Mouse (Mus musculus): ENCODE results near the gene Ilf3. TPM values are rescaled to one million over a fixed set of nuclear protein-coding genes. Genes with fewer than 3 reads are reported as not detected.

Gene Ilf3
- total RNA-seq, 2 experiments from 2014 or later, result 15.2 to 16.5 TPM

GRCm38 (mm10) chr9:21392646-21393175 is 25.0 kb downstream of the Ilf3 start:
- ATAC-seq (replicated peaks; ENCODE audit: low FRiP score, poor library complexity, severe bottlenecking), result no peak

- no peak for ATAC-seq (replicated peaks; ENCODE audit: low FRiP score, poor library complexity, severe bottlenecking)
Measured at GRCm38 (mm10) chr9:21395692-21396091, 28.0 kb downstream of the Ilf3 start.

GRCm38 (mm10) chr9:21397170-21397569 is 29.5 kb downstream of the Ilf3 start:
- no peak for ATAC-seq (replicated peaks; ENCODE audit: low FRiP score, poor library complexity, severe bottlenecking)

GRCm38 (mm10) chr9:21401042-21401441 is 33.4 kb downstream of the Ilf3 start:
- no peak for ATAC-seq (replicated peaks; ENCODE audit: low FRiP score, poor library complexity, severe bottlenecking)

GRCm38 (mm10) chr9:21402764-21403253 is 35.1 kb downstream of the Ilf3 start:
- ATAC-seq (replicated peaks; ENCODE audit: low FRiP score, poor library complexity, severe bottlenecking), result no peak

- ATAC-seq (replicated peaks; ENCODE audit: low FRiP score, poor library complexity, severe bottlenecking), result no peak
Measured at GRCm38 (mm10) chr9:21403745-21404144, 36.1 kb downstream of the Ilf3 start.

GRCm38 (mm10) chr9:21405525-21405924 is 37.9 kb downstream of the Ilf3 start:
- no peak for ATAC-seq (replicated peaks; ENCODE audit: low FRiP score, poor library complexity, severe bottlenecking)

GRCm38 (mm10) chr9:21407951-21408350 is 40.3 kb downstream of the Ilf3 start:
- ATAC-seq (replicated peaks; ENCODE audit: low FRiP score, poor library complexity, severe bottlenecking), result no peak

GRCm38 (mm10) chr9:21408624-21409023 is 41.0 kb downstream of the Ilf3 start:
- ATAC-seq (replicated peaks; ENCODE audit: low FRiP score, poor library complexity, severe bottlenecking), result no peak

- ATAC-seq (replicated peaks; ENCODE audit: low FRiP score, poor library complexity, severe bottlenecking), result peak; percentile 62
Measured at GRCm38 (mm10) chr9:21409592-21410317, 42.1 kb downstream of the Ilf3 start.

GRCm38 (mm10) chr9:21411669-21412550 is 44.2 kb downstream of the Ilf3 start, which contains the start of gene Qtrt1:
TSS of gene Qtrt1 (plus strand) at chr9:21411837.
- ATAC-seq (replicated peaks; ENCODE audit: low FRiP score, poor library complexity, severe bottlenecking), result peak; percentile 95

GRCm38 (mm10) chr9:21417866-21418265 is 50.2 kb downstream of the Ilf3 start:
- ATAC-seq (replicated peaks; ENCODE audit: low FRiP score, poor library complexity, severe bottlenecking), result no peak

GRCm38 (mm10) chr9:21419646-21420045 is 52.0 kb downstream of the Ilf3 start:
- no peak for ATAC-seq (replicated peaks; ENCODE audit: low FRiP score, poor library complexity, severe bottlenecking)

GRCm38 (mm10) chr9:21424631-21425555 is 57.2 kb downstream of the Ilf3 start, which contains the start of gene Dnm2:
TSS of gene Dnm2 (plus strand) at chr9:21424908.
- peak; percentile 91 for ATAC-seq (replicated peaks; ENCODE audit: low FRiP score, poor library complexity, severe bottlenecking)

GRCm38 (mm10) chr9:21425556-21425945 is 57.9 kb downstream of the Ilf3 start:
- peak; percentile 40 for ATAC-seq (replicated peaks; ENCODE audit: low FRiP score, poor library complexity, severe bottlenecking)

GRCm38 (mm10) chr9:21426013-21426412 is 58.3 kb downstream of the Ilf3 start:
- ATAC-seq (replicated peaks; ENCODE audit: low FRiP score, poor library complexity, severe bottlenecking), result no peak

GRCm38 (mm10) chr9:21426525-21426924 is 58.9 kb downstream of the Ilf3 start:
- no peak for ATAC-seq (replicated peaks; ENCODE audit: low FRiP score, poor library complexity, severe bottlenecking)

GRCm38 (mm10) chr9:21427773-21428172 is 60.1 kb downstream of the Ilf3 start:
- ATAC-seq (replicated peaks; ENCODE audit: low FRiP score, poor library complexity, severe bottlenecking), result no peak

- no peak for ATAC-seq (replicated peaks; ENCODE audit: low FRiP score, poor library complexity, severe bottlenecking)
Measured at GRCm38 (mm10) chr9:21428178-21428577, 60.5 kb downstream of the Ilf3 start.
